Mouse (Mus musculus) left cerebral cortex, postnatal 10 days (tissue): ENCODE measurements around the gene Macrod1. TPM values are rescaled to one million over a fixed set of nuclear protein-coding genes. Genes with fewer than 3 reads are reported as not detected.
"Not testable (repeated sequence)": the region's sequence is repeated elsewhere in the genome, so short reads cannot be mapped to it uniquely, and the experiment has no call there.

Source experiments
- DNase-seq, 2 experiments: peaks; one replicate each; pipeline ENCODE4 v3.0.0; 2021 to 2022; ENCODE audit warnings: low spot score in 2 of 2, mixed read lengths in 1 of 2; ENCODE audit errors: extremely low spot score in 1 of 2
- intact Hi-C: fragments of 180-260 bp; cut with DNase I; formaldehyde crosslinking; loops from one replicate; pipeline ENCODE4 v1.15.1; 2025
- total RNA-seq, 2 experiments: library from RNA; stranded (reverse); gene quantifications; 2 replicates each; pipeline ENCODE4 v1.2.3; 2021

The Macrod1 gene
- total RNA-seq, 2 experiments from 2014 or later: 8.0 to 8.9 TPM

GRCm38 (mm10) chr19:7072221-7072620, 15.6 kb downstream of the Macrod1 start:
- DNase-seq: no peak
- intact Hi-C loops: no loop called here

GRCm38 (mm10) chr19:7073997-7074781, 17.6 kb downstream of the Macrod1 start:
- intact Hi-C loops: no loop called here
- no peak for DNase-seq

DNA sequence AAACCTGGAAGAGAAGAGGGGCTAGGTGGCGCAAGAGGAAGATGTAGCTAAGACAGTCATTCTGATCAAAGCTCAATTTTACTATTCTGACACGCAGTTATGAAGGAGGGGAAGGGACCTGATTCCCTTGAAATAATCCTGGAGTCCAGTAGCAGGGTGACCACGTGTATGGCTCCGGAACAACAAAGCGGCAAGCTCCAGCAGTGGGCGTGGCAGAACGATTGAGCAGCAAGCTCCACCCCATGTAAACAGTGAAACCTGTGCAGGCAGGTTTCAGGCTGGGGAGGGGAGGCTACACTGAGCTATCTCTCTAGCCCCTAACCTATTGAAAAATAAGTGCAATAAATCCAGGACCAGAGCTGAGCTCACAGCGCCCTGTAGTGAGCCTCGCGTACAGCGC, 18.7 kb downstream of the Macrod1 start:
- DNase-seq, intact Hi-C loops: not testable (repeated sequence)

- intact Hi-C loops: no loop called here
- no peak for DNase-seq
These were observed 21.1 kb downstream of the Macrod1 start for GRCm38 (mm10) chr19:7077666-7078065.

GRCm38 (mm10) chr19:7078271-7078670, 21.7 kb downstream of the Macrod1 start:
- no peak for DNase-seq
- intact Hi-C loops: no loop called here

DNA sequence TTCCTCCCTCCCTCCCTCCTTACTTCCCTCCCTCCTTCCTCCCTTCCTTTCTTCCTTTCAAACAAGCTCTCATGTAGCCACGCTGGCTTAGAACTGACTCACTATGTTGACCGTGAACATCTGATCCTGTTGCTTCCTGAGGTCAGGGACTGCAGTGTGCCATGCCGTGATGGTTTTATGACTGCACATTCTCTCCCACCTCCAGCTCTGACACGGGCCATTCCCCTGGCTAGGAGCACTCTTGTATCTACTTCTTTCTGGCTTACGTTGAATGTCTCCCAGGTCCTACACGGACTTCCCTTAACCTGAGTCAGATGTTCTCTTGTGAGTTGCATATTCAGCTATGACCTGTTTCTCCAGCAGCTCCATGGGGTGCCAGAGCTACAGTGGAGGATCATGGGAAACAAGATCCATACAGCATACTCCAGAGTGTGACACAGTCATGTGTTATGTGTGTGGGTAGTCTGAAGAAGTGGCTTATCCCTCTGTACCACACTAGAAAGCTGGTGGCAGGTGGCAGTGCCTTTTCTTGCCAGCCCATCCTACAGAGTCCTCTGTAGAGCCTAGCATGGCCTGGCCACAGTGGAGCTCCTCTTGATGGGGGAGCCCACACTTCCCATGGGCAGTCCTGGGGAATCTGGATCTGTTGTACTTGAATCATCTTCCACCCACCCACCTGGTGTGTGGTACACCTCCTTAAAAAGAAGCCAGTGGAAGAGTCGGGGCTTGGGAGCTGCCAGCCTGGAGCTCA, 25.1 kb downstream of the Macrod1 start:
- DNase-seq: no peak

GRCm38 (mm10) chr19:7083035-7083794, 26.6 kb downstream of the Macrod1 start:
- DNase-seq: no peak
- intact Hi-C loops: no loop called here

More for the DNA sequence above, 25.1 kb downstream of the Macrod1 start:
- intact Hi-C loops: no loop called here

DNA sequence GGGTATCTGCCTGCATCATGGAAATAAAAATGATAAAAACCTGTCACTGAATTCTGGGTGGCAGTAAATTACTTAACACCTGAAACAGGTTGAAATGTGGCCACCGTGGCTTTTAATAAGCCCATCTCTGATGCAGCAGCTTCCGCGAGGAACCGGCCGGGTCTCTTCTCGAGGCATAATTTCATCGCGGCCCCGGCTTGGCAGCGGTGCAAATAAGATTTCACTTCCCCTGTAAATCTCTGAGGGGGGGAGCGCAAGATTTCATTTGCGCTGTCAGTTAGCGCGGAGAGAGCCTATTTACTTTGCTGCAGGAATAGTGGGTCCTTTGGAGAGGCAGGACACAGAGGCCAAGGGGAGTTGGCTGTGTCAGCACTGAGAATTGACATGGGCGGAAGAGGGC, 28.1 kb downstream of the Macrod1 start:
- intact Hi-C loops: no loop called here
- no peak for DNase-seq

GRCm38 (mm10) chr19:7088558-7088957, 31.9 kb downstream of the Macrod1 start:
- DNase-seq: no peak
- intact Hi-C loops: no loop called here

DNA sequence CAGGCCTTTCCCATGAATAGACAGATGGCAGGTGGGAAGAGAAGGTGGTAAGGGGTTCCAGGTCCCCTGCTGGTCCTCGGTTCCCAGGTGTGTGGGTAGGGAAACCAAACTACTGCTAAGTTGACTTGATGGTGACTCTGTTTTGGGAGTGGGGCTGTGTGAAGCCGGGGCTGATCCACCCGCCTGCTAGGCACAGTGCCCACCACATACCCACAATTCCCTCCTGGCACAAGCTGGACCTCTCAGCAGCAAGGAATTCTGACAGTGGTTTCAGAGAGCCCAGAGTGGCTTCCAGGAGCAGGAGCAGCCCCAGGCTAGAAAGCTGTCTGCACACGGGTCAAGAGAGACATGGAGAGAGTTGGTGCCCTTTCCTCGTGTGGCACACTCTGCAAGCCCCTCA, 32.4 kb downstream of the Macrod1 start:
- intact Hi-C loops: no loop called here
- DNase-seq: no peak

GRCm38 (mm10) chr19:7089842-7090251, 33.2 kb downstream of the Macrod1 start:
- no peak for DNase-seq
- intact Hi-C loops: no loop called here

DNA sequence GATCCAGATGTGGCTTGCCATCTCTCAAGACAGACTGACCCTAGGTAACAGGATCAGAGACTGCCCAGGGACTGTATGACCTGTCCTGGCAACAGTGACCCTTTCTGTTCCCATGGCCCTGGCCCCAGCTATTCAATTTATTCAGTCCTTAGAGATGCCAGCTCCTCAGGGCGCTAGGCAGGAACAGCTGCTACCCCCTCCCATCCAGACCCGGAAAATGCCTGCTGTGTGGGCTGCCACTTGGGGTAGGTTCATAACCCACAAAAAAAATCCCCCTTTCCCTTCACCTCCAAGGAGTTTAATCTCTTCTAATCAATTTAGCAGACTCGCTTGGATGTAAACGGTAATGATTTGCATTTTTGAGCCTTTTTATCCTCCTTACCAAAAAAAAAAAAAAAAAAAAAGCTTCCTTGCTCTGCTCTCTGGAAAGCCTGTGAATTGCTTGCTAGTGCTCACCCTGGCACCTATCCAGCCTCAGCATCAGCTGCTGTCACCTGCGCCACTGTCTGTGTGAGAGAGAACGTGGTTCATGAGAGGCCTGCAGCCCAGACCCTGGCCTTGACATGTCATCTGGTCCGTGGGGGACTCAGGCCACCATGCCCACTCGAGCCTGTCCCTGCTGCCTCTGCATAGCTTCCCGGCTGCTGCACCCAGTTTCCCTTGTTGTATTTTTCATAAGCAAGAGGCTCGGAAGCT, 33.9 kb downstream of the Macrod1 start:
- DNase-seq: no peak
- intact Hi-C loops: no loop called here

GRCm38 (mm10) chr19:7091448-7092050, 34.9 kb downstream of the Macrod1 start:
- intact Hi-C loops: no loop called here
- DNase-seq: no peak

- no peak for DNase-seq
- intact Hi-C loops: no loop called here
These were observed 36.1 kb downstream of the Macrod1 start for GRCm38 (mm10) chr19:7092756-7093155.

- intact Hi-C loops: no loop called here
- no peak for DNase-seq
These were observed 43.1 kb downstream of the Macrod1 start for GRCm38 (mm10) chr19:7099620-7100155.

GRCm38 (mm10) chr19:7102039-7102438, 45.4 kb downstream of the Macrod1 start:
- DNase-seq: no peak
- intact Hi-C loops: no loop called here

DNA sequence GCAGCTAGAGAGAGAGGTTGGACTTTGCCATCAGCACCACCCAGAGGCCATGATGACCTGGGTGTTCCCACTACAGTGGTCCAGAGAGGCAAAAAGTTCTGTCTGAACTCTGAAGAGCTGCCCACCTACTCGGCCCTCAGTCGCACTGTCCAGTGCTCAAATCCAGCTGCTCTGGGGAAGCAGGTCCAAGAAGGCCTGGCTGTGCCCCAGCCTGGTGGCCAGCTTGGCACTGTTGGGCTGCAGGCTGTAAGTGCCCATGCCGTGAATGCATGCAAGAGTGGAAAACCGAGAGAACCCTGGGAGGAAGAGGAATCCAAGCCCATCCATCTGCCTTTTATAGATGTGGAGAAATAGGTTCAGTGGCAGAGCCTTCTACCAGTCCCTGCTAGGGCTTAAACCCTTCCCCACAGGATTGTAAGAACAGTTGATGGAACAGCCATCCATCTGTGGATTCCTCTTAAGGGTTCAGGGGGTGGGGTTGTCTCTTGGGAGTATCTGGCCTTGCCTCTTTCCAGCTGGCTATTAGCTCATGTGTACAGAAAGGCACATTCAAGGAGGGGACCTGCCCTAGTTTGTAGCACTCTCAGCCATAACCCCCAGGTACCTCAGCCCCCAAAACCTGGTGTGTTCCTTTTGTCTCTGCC, 46.9 kb downstream of the Macrod1 start:
- no peak for DNase-seq
- intact Hi-C loops: no loop called here

- intact Hi-C loops: no loop called here
- no peak for DNase-seq
These were observed 47.4 kb downstream of the Macrod1 start for GRCm38 (mm10) chr19:7103993-7104401.
